Mouse (Mus musculus) midbrain, embryonic 13.5 days (tissue): ENCODE results near the gene Chrne. TPM values are rescaled to one million over a fixed set of nuclear protein-coding genes. Genes with fewer than 3 reads are reported as not detected.

Experiments used
- ATAC-seq: fragments of 200-750 bp; cut with Nextera tagmentation; 2 replicates; pipeline ENCODE4 v1.8.0; 2017; ENCODE audit warnings: mild to moderate bottlenecking, moderate TSS enrichment, moderate library complexity
- H3K27ac ChIP-seq: fragments of 300-500 bp; sonication (generic); 2 replicates; pipeline ENCODE4 v1.5.1; 2015; ENCODE audit warnings: inconsistent platforms, mild to moderate bottlenecking, moderate library complexity
- H3K27me3 ChIP-seq: fragments of 300-500 bp; sonication (generic); 2 replicates; pipeline ENCODE4 v1.6.1; 2015; ENCODE audit warnings: mild to moderate bottlenecking, inconsistent platforms
- H3K36me3 ChIP-seq: fragments of 300-500 bp; sonication (generic); 2 replicates; pipeline ENCODE4 v1.6.1; 2015; ENCODE audit warnings: mild to moderate bottlenecking, inconsistent platforms
- H3K4me1 ChIP-seq: fragments of 300-500 bp; sonication (generic); replicated peaks from 2 replicates; pipeline ENCODE4 v1.6.1; 2015; ENCODE audit warnings: inconsistent platforms
- H3K4me2 ChIP-seq: fragments of 300-500 bp; sonication (generic); replicated peaks from 2 replicates; pipeline ENCODE4 v1.6.1; 2015; ENCODE audit warnings: moderate library complexity, mild to moderate bottlenecking, inconsistent platforms
- H3K4me3 ChIP-seq: fragments of 300-500 bp; sonication (generic); replicated peaks from 2 replicates; pipeline ENCODE4 v1.5.1; 2015; ENCODE audit warnings: mild to moderate bottlenecking, inconsistent platforms
- H3K9ac ChIP-seq: fragments of 300-500 bp; sonication (generic); replicated peaks from 2 replicates; pipeline ENCODE4 v1.6.1; 2015; ENCODE audit warnings: mild to moderate bottlenecking, inconsistent platforms
- H3K9me3 ChIP-seq: fragments of 300-500 bp; sonication (generic); 2 replicates; pipeline ENCODE4 v1.6.1; 2016; ENCODE audit warnings: mild to moderate bottlenecking, inconsistent platforms
- WGBS: fragments of 180-500 bp; shearing (Covaris S2); methylation state at CpG from one replicate; pipeline ENCODE4 v1.1.7; 2015; 5-methylcytosine and 5-hydroxymethylcytosine counted together
- polyA plus RNA-seq: library from polyadenylated mRNA; unstranded; fragments of >200 nt; fragmentation: Nextera tagmentation; extraction: Ambion mirVana; gene quantifications from 2 replicates; pipeline ENCODE4 v1.2.1, GENCODE M21; 2015

Chrne gene
- polyA plus RNA-seq, 1 experiment from 2014 or later = not detected

DNA sequence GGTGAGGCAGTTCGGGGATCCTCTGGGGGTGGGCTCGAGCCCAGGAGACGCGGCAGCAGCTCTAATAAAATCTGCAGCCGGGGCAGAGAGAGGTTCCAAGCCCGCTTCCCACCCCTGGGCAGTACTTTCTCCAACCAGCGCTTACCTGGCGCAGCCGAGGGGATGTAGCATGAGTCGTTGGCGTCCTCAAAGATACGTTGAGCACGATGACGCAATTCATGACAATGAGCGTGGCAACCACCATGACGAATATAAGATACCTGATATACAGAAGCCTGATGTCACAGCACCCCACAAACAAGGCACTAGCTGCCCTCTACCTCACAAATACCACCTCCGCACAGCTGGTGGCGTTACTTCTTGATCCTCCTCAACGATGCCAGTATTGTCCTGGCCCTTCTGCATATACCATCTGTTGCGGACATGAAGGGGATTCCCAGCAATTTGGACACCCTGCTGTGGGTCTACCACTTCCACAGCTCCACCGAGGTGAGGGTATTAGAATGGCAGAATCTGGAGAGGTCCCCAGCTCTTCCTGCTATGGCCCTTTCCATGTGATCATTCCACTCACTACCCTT lies 3.4 kb downstream of the Chrne start, which contains the start of gene 4930544D05Rik:
4930544D05Rik (plus strand) TSS at position 333 of the 578 bp plus-strand sequence.
- Histone ChIP-seq H3K4me1 (peaks cover 11% of the 10 kb centered on the region), H3K4me2 (peak within 1 kb of the TSS; percentile 54), H3K27ac (no peak within 1 kb of the TSS), H3K27me3 (peaks cover 18% of the 10 kb centered on the region; the same call in 1 of the 2 replicates), H3K9ac (peak within 1 kb of the TSS; percentile 57), H3K4me3 (peak within 1 kb of the TSS; percentile 25), H3K9me3 (no peaks in the 10 kb centered on the region), H3K36me3 (peaks cover 31% of the 10 kb centered on the region)
- WGBS = 15% methylated on average over 21 of the region's 21 CpGs
- ATAC-seq = no peak

DNA sequence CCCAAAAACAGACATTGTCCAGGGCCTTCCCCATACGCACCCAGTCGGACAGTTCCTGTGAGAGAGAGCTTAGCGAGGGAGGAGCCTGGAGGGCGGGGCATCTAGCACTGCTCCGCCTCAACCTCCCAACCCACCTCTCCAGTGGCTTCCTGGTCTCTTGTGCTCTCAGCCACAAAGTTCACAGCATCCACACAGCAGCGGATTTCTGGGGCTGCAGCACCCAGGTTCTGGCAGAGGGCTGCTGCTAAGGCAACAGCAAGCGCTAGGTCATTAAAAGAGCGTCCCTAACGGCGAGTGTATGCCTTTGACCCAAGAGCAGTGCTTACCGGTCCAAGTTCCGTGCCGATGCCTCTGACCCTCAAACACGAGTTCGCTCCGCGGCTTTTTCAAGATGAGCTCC lies 3.9 kb downstream of the Chrne start:
- H3K27me3 ChIP-seq = peaks cover 18% of the 10 kb centered on the region; the same call in 1 of the 2 replicates
- peaks cover 11% of the 10 kb centered on the region for H3K4me1 ChIP-seq
- H3K4me2 ChIP-seq = peak overlapping the region; percentile 54
- no peaks in the 10 kb centered on the region for H3K9me3 ChIP-seq
- peak overlapping the region; percentile 25 for H3K4me3 ChIP-seq
- H3K36me3 ChIP-seq = peaks cover 36% of the 10 kb centered on the region
- H3K27ac ChIP-seq = no peak overlapping the region
- 2% methylated on average over 17 of the region's 17 CpGs for WGBS
- peak; percentile 45; the same call in 1 of the 2 replicates for ATAC-seq
- H3K9ac ChIP-seq = peak overlapping the region; percentile 57

DNA sequence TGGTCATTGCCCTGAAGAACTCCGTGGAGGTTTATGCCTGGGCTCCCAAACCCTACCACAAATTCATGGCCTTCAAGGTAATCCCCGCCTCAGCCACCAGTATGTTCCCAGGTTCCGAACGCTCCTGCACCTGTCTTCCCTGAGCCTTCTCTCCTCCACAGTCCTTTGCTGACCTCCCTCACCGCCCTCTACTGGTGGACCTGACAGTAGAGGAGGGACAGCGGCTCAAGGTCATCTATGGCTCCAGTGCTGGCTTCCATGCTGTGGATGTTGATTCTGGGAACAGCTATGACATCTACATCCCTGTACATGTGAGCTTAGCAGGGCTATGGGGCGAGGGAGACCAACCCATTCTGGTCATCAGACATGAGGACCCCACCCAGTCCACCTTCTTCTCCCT lies 6.5 kb downstream of the Chrne start:
- H3K4me3 ChIP-seq = no peak overlapping the region
- peaks cover 18% of the 10 kb centered on the region; the same call in 1 of the 2 replicates for H3K27me3 ChIP-seq
- no peak overlapping the region for H3K27ac ChIP-seq
- H3K4me2 ChIP-seq = no peak overlapping the region
- peaks cover 62% of the 10 kb centered on the region for H3K36me3 ChIP-seq
- H3K9ac ChIP-seq = no peak overlapping the region; the same call in 1 of the 2 replicates
- WGBS = 73% methylated on average over 7 of the region's 7 CpGs
- no peak for ATAC-seq
- peaks cover 11% of the 10 kb centered on the region for H3K4me1 ChIP-seq
- H3K9me3 ChIP-seq = no peaks in the 10 kb centered on the region

DNA sequence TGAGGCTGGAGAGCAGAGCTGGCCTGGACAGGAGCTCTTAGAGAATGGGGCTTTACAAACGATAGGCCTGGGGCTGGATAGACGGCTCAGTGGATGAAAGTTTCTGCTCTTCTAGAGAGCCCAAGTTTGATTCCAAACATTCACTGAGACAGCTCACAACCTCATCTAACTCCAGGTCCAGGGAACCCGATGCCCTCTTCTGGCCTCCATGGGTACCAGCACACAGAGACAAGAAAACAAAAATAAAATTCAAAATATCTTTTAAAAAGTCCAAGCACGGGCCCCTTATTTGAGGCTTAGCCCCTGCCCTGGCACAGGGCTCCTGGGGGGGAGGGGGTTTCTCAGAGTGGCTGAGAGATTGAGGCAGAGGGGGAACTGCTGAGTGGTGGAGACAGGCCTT lies 8.3 kb downstream of the Chrne start:
- H3K9ac ChIP-seq = no peak overlapping the region
- no peak overlapping the region for H3K4me3 ChIP-seq
- no peak for ATAC-seq
- no peak overlapping the region for H3K27ac ChIP-seq
- H3K4me1 ChIP-seq = peaks cover 11% of the 10 kb centered on the region
- no peaks in the 10 kb centered on the region for H3K9me3 ChIP-seq
- H3K36me3 ChIP-seq = peaks cover 79% of the 10 kb centered on the region
- H3K4me2 ChIP-seq = no peak overlapping the region
- H3K27me3 ChIP-seq = peaks cover 10% of the 10 kb centered on the region; the same call in 1 of the 2 replicates
- 91% methylated on average over 4 of the region's 4 CpGs for WGBS

DNA sequence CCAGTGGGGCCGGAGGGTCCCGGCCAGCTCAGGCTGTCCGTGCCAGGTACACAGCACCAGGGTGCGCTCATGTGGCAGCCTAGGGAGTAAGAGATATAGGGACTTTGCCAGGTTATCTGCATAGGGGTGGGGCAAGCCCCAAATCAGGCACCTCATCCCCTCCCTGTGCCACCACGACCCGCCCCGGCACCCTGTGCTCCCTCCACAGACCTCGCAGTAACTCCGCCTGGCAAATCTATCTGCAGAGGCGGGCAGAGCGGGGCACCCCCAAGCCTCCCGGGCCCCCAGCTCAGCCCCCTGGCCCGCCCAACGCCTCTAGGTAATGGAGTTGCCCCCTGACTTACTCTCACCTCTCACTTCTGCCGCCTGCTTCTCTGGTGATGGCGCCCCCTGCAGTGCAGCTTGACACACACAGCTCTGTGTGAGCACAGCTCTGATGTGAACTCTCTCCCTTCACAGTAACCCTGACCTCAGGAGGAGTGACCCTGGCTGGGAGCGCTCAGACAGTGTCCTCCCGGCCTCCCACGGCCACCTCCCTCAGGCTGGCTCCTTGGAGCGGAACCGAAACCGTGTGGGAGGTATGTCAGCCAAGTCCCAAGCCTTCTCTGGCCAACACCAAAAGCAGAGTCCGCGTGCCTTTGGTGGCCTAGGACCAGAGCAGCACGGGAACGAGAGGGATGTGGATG lies 10.5 kb downstream of the Chrne start:
- WGBS = 89% methylated on average over 24 of the region's 26 CpGs
- no peak for ATAC-seq
- H3K9me3 ChIP-seq = no peaks in the 10 kb centered on the region
- no peak overlapping the region for H3K27ac ChIP-seq
- H3K4me2 ChIP-seq = no peak overlapping the region
- no peak overlapping the region for H3K9ac ChIP-seq
- H3K27me3 ChIP-seq = no peaks in the 10 kb centered on the region
- H3K36me3 ChIP-seq = peaks cover 99% of the 10 kb centered on the region
- no peaks in the 10 kb centered on the region for H3K4me1 ChIP-seq
- no peak overlapping the region for H3K4me3 ChIP-seq

DNA sequence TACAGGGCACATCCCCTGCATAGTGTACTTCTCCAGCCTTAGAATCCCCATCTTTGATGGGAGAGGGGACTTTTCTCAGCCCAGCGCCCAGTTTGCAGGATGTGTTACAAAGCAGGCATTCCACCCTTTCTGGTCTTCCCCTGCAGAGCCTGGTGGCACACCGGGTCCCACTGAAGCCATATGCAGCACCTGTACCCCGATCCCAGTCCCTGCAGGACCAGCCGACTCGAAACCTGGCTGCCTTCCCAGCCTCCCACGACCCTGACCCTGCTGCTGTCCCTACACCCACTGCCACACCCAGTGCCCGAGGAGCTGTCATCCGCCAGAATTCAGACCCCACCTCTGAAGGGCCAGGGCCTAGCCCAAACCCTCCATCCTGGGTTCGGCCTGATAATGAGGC lies 11.4 kb downstream of the Chrne start:
- 95% methylated on average over 9 of the region's 9 CpGs for WGBS
- peaks cover 96% of the 10 kb centered on the region for H3K36me3 ChIP-seq
- no peak for ATAC-seq
- no peaks in the 10 kb centered on the region for H3K9me3 ChIP-seq
- H3K9ac ChIP-seq = no peak overlapping the region
- H3K4me3 ChIP-seq = no peak overlapping the region
- H3K27ac ChIP-seq = no peak overlapping the region
- no peaks in the 10 kb centered on the region for H3K27me3 ChIP-seq
- H3K4me1 ChIP-seq = no peaks in the 10 kb centered on the region
- no peak overlapping the region for H3K4me2 ChIP-seq

DNA sequence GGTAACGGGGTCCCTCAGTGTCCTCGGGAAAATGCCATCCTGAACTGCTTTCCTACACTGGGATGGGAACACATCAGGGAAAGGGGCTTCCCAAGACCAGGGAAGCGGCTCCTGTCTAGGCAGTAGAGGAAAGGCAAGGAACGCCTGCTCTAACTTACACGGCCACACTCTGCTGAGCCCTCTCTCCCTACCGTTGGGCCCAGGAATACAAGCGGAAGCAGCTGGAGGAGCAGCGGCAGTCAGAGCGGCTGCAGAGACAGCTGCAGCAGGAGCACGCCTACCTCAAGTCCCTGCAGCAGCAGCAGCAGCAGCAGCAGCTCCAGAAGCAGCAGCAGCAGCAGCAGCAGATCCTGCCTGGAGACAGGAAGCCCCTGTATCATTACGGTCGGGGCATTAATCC lies 12.3 kb downstream of the Chrne start:
- Histone ChIP-seq H3K4me3 (no peak overlapping the region), H3K4me2 (no peak overlapping the region), H3K4me1 (no peaks in the 10 kb centered on the region), H3K27me3 (no peaks in the 10 kb centered on the region), H3K27ac (no peak overlapping the region), H3K9ac (no peak overlapping the region), H3K36me3 (peaks cover 93% of the 10 kb centered on the region), H3K9me3 (no peaks in the 10 kb centered on the region)
- ATAC-seq = no peak
- WGBS = 84% methylated on average over 12 of the region's 12 CpGs

DNA sequence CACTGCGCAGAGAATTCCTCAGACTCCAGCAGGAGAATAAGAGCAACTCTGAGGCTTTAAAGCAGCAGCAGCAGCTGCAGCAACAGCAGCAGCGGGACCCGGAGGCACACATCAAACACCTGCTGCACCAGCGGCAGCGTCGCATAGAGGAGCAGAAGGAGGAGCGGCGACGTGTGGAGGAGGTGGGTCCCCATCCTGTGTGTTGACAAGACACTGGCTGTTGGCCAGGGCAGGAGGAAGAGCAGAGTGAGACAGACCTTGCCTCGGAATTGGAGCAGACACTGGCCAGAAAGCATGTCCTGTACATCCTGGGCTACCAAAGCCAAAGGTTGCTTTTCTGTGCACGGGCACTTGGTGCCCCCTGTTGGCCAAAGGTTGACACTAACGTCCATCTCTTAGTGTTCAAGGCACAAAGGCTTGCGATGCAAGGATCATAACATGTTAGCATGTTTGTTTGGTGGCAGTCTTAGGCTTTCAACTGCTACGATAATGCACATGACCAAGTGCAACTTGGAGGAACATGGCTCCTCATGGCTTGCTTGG lies 13.9 kb downstream of the Chrne start:
- H3K27ac ChIP-seq = no peak overlapping the region
- peak; percentile 51 for ATAC-seq
- H3K4me2 ChIP-seq = no peak overlapping the region
- H3K4me3 ChIP-seq = no peak overlapping the region
- no peaks in the 10 kb centered on the region for H3K4me1 ChIP-seq
- 63% methylated on average over 14 of the region's 14 CpGs for WGBS
- H3K27me3 ChIP-seq = no peaks in the 10 kb centered on the region
- H3K9ac ChIP-seq = no peak overlapping the region
- peaks cover 82% of the 10 kb centered on the region for H3K36me3 ChIP-seq
- H3K9me3 ChIP-seq = no peaks in the 10 kb centered on the region

DNA sequence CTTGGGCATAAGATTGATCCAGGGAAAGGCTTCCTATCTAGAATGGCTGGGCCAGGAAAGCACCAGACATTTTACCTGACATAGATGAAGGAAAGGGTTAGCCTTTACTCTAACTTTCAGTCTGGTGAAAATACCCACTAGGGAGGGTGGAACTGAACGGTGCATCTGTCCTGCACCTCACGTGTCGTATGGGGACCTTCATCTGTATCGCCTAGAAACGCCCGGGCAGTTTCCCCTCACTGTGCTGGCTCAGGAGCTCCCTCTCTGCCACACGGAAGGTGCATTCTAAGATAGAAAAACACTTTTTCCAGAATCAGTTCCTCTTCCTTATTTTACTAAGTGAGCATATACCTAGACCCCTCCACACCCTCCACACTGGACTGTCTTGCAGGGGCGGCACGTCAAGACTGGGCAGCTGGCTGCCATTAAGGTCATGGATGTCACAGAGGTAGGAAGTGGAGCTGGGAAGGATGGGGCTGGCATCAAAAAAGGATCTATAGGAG lies 20.5 kb downstream of the Chrne start:
- Histone ChIP-seq H3K4me1 (peaks cover 14% of the 10 kb centered on the region), H3K27ac (no peak overlapping the region), H3K9me3 (no peaks in the 10 kb centered on the region), H3K4me2 (no peak overlapping the region), H3K27me3 (no peaks in the 10 kb centered on the region), H3K36me3 (peaks cover 43% of the 10 kb centered on the region), H3K9ac (no peak overlapping the region), H3K4me3 (no peak overlapping the region)
- no peak for ATAC-seq
- WGBS = 93% methylated on average over 9 of the region's 9 CpGs

DNA sequence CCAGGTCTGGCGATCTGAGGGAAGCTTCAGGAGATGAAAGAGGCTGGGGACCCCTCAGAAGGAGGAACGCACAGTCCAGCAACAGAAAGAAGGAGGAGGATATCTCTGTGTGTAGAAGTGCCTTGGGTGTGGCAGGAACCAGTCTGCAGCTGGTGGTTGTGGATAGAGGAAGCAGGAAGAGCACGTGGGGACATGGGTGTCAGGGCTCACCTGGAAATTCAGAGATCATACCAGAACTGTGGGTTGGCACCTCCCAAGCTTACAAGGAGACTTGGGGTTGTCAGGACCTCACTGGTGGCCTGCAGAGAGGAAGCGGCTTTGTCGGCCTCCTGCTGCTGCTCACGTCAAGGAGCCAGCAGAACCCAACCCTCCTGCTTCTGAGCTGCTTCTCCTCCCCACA lies 21.7 kb downstream of the Chrne start:
- ATAC-seq = no peak
- Histone ChIP-seq H3K4me3 (no peak overlapping the region), H3K9ac (no peak overlapping the region), H3K9me3 (no peaks in the 10 kb centered on the region), H3K36me3 (peaks cover 37% of the 10 kb centered on the region), H3K4me2 (no peak overlapping the region), H3K4me1 (peaks cover 14% of the 10 kb centered on the region), H3K27me3 (no peaks in the 10 kb centered on the region), H3K27ac (no peak overlapping the region)
- WGBS = 76% methylated on average over 6 of the region's 6 CpGs

DNA sequence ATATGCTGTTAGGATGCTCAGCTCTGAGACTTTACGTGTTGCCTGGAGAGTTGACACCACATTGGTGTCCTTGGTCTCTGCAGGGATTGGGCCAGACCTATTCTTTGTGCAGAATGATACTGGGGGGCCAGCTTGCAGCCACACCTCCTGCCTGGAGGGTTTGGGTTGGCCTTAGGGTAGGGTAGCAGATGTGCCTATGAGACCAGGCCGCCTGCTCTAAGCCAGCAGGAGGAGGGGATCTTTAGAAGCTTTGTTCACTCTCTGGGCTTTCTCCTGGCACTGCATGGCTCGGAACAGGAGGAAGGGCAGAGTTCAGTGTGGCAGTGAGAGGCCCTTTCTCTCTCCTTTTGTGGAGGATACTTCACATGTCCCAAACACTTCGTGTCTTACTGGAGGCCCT lies 22.9 kb downstream of the Chrne start:
- WGBS = 30% methylated on average over 4 of the region's 4 CpGs

DNA sequence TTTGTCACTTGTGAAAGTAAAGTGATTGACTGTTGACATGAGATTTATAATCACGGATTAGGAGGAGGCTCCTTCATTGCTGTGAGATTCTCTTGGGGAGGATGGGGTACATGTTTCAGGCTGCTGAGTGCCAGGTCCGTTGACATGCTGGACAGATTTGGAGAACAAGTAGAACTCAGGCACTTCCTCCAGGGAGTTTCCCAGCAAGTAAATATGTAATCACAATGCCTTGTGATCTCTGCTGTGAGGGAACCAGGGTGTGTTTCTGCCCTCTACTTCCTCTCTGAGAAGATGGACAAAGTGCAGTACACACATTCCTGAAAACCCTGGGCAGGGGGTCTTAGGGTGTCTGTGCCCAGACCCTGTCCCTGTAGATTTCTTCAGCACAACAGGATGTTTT lies 23.4 kb downstream of the Chrne start:
- Histone ChIP-seq H3K27me3 (no peaks in the 10 kb centered on the region), H3K36me3 (peaks cover 27% of the 10 kb centered on the region), H3K27ac (peak overlapping the region; percentile 58), H3K4me3 (no peak overlapping the region), H3K9ac (no peak overlapping the region; the same call in 1 of the 2 replicates), H3K4me1 (peaks cover 14% of the 10 kb centered on the region), H3K9me3 (no peaks in the 10 kb centered on the region), H3K4me2 (no peak overlapping the region)
- no peak for ATAC-seq
- WGBS = 72% methylated on average over 2 of the region's 2 CpGs

More for the DNA sequence above, 22.9 kb downstream of the Chrne start:
- Histone ChIP-seq H3K36me3 (peaks cover 27% of the 10 kb centered on the region), H3K9ac (no peak overlapping the region; the same call in 1 of the 2 replicates), H3K4me3 (no peak overlapping the region), H3K27me3 (no peaks in the 10 kb centered on the region), H3K4me2 (no peak overlapping the region), H3K27ac (peak overlapping the region; percentile 58), H3K4me1 (peaks cover 14% of the 10 kb centered on the region), H3K9me3 (no peaks in the 10 kb centered on the region)
- ATAC-seq = no peak
